Mouse (Mus musculus) ES-Bruce4 (cell line): ENCODE data around the gene Grb7. TPM values are rescaled to one million over a fixed set of nuclear protein-coding genes. Genes with fewer than 3 reads are reported as not detected.

Experiments
- H3K27ac ChIP-seq: 2 replicates; pipeline ENCODE4 v1.5.1; 2012; ENCODE audit warnings: low read length, inconsistent platforms; ENCODE audit not compliant: insufficient read depth
- H3K27me3 ChIP-seq: 2 replicates; pipeline ENCODE4 v1.6.1; 2012; ENCODE audit warnings: mild to moderate bottlenecking, low read length, inconsistent platforms; ENCODE audit not compliant: control insufficient read depth, poor library complexity, insufficient read depth, severe bottlenecking
- H3K36me3 ChIP-seq: 2 replicates; pipeline ENCODE4 v1.6.1; 2012; ENCODE audit warnings: inconsistent platforms, mild to moderate bottlenecking, low read length, moderate library complexity; ENCODE audit not compliant: control insufficient read depth, poor library complexity, insufficient read depth, severe bottlenecking
- H3K4me1 ChIP-seq: one replicate; pipeline ENCODE4 v1.8.1; 2011; ENCODE audit warnings: low read length; ENCODE audit not compliant: control insufficient read depth, insufficient read depth
- H3K4me3 ChIP-seq: 2 replicates; pipeline ENCODE4 v1.5.1; 2011; ENCODE audit warnings: low read depth, mild to moderate bottlenecking, low read length
- H3K9ac ChIP-seq: 2 replicates; pipeline ENCODE4 v1.6.1; 2012; ENCODE audit warnings: low read depth, mild to moderate bottlenecking, inconsistent platforms; ENCODE audit not compliant: poor library complexity, severe bottlenecking
- H3K9me3 ChIP-seq: replicated peaks from 2 replicates; pipeline ENCODE4 v1.6.1; 2012; ENCODE audit warnings: mild to moderate bottlenecking, low read length, inconsistent platforms; ENCODE audit not compliant: control insufficient read depth, poor library complexity, insufficient read depth, severe bottlenecking
- CTCF ChIP-seq: IDR thresholded peaks from one replicate; pipeline ENCODE4 v1.8.1; 2011; ENCODE audit warnings: low read depth, low read length
- EP300 ChIP-seq: IDR thresholded peaks from 2 replicates; pipeline ENCODE4 v1.6.1; 2011; ENCODE audit warnings: low read depth, low read length; ENCODE audit not compliant: insufficient read depth
- POLR2A ChIP-seq: IDR thresholded peaks from one replicate; pipeline ENCODE4 v1.8.1; 2011; ENCODE audit warnings: low read length; ENCODE audit not compliant: insufficient read depth
- polyA plus RNA-seq: library from polyadenylated mRNA; stranded (reverse); fragments of >200 nt; gene quantifications from 2 replicates; pipeline ENCODE4 v1.2.4, GENCODE M21; 2011; ENCODE audit warnings: low read depth; ENCODE audit not compliant: missing spikeins, insufficient read depth, insufficient read length

Gene Grb7
- polyA plus RNA-seq, 1 experiment = 45.6 TPM

- Histone ChIP-seq H3K9ac (peak overlapping the region; percentile 89), H3K9me3 (no peaks in the 10 kb centered on the region), H3K4me3 (peak overlapping the region; percentile 79), H3K4me1 (peaks cover 8% of the 10 kb centered on the region), H3K27me3 (no peaks in the 10 kb centered on the region), H3K27ac (peak overlapping the region; percentile 84), H3K36me3 (peaks cover 13% of the 10 kb centered on the region)
- 0 out of 2 replicates have a peak, but pooled peaks have one; percentile 46 for TF ChIP-seq EP300
- no peak for TF ChIP-seq POLR2A
These were observed 1.3 kb downstream of the Grb7 start for GRCm38 (mm10) chr11:98447475-98447834.

GRCm38 (mm10) chr11:98448191-98448790, 2.1 kb downstream of the Grb7 start:
- TF ChIP-seq POLR2A (no peak), EP300 (0 out of 2 replicates have a peak, but pooled peaks have one; percentile 26), CTCF (no peak)
- peak overlapping the region; percentile 84 for H3K27ac ChIP-seq
- H3K9me3 ChIP-seq = no peaks in the 10 kb centered on the region
- no peaks in the 10 kb centered on the region for H3K27me3 ChIP-seq
- H3K9ac ChIP-seq = peak overlapping the region; percentile 89
- H3K4me3 ChIP-seq = peak overlapping the region; percentile 79
- peaks cover 8% of the 10 kb centered on the region for H3K4me1 ChIP-seq
- H3K36me3 ChIP-seq = peaks cover 20% of the 10 kb centered on the region

GRCm38 (mm10) chr11:98449419-98449818, 3.2 kb downstream of the Grb7 start:
- Histone ChIP-seq H3K27ac (peak overlapping the region; percentile 75; the same call in 1 of the 2 replicates), H3K4me3 (peak overlapping the region; percentile 10; the same call in 1 of the 2 replicates), H3K4me1 (peaks cover 8% of the 10 kb centered on the region), H3K36me3 (peaks cover 28% of the 10 kb centered on the region), H3K9me3 (no peaks in the 10 kb centered on the region), H3K27me3 (no peaks in the 10 kb centered on the region), H3K9ac (no peak overlapping the region)
- TF ChIP-seq CTCF = no peak
- 0 out of 2 replicates have a peak, but pooled peaks have one; percentile 7 for TF ChIP-seq EP300

GRCm38 (mm10) chr11:98449921-98450771, 4.0 kb downstream of the Grb7 start:
- Histone ChIP-seq H3K9me3 (no peaks in the 10 kb centered on the region), H3K27me3 (no peaks in the 10 kb centered on the region), H3K36me3 (peaks cover 35% of the 10 kb centered on the region), H3K4me3 (no peak overlapping the region), H3K27ac (no peak overlapping the region), H3K9ac (no peak overlapping the region), H3K4me1 (peaks cover 8% of the 10 kb centered on the region)
- no peak for TF ChIP-seq POLR2A
- TF ChIP-seq CTCF = no peak
- TF ChIP-seq EP300 = no peak

- H3K4me1 ChIP-seq = peaks cover 4% of the 10 kb centered on the region
- TF ChIP-seq EP300 (no peak), CTCF (peak; percentile 48)
- H3K4me3 ChIP-seq = no peak overlapping the region
- no peaks in the 10 kb centered on the region for H3K27me3 ChIP-seq
- no peaks in the 10 kb centered on the region for H3K9me3 ChIP-seq
- H3K9ac ChIP-seq = no peak overlapping the region
- peaks cover 35% of the 10 kb centered on the region for H3K36me3 ChIP-seq
- no peak overlapping the region for H3K27ac ChIP-seq
These were observed 9.3 kb downstream of the Grb7 start for GRCm38 (mm10) chr11:98455484-98455883.

- no peaks in the 10 kb centered on the region for H3K27me3 ChIP-seq
- H3K36me3 ChIP-seq = peaks cover 29% of the 10 kb centered on the region
- H3K4me3 ChIP-seq = no peak overlapping the region
- H3K4me1 ChIP-seq = peaks cover 4% of the 10 kb centered on the region
- H3K9me3 ChIP-seq = no peaks in the 10 kb centered on the region
- no peak overlapping the region for H3K9ac ChIP-seq
- H3K27ac ChIP-seq = no peak overlapping the region
- TF ChIP-seq CTCF (no peak), POLR2A (no peak), EP300 (no peak)
These were observed 10.4 kb downstream of the Grb7 start for GRCm38 (mm10) chr11:98456545-98456944.
